Mouse (Mus musculus): Measurements from ENCODE around the gene Stxbp2. TPM values are rescaled to one million over a fixed set of nuclear protein-coding genes. Genes with fewer than 3 reads are reported as not detected.

Gene Stxbp2
- polyA plus RNA-seq, 1 experiment from 2014 or later: 46.9 TPM

DNA sequence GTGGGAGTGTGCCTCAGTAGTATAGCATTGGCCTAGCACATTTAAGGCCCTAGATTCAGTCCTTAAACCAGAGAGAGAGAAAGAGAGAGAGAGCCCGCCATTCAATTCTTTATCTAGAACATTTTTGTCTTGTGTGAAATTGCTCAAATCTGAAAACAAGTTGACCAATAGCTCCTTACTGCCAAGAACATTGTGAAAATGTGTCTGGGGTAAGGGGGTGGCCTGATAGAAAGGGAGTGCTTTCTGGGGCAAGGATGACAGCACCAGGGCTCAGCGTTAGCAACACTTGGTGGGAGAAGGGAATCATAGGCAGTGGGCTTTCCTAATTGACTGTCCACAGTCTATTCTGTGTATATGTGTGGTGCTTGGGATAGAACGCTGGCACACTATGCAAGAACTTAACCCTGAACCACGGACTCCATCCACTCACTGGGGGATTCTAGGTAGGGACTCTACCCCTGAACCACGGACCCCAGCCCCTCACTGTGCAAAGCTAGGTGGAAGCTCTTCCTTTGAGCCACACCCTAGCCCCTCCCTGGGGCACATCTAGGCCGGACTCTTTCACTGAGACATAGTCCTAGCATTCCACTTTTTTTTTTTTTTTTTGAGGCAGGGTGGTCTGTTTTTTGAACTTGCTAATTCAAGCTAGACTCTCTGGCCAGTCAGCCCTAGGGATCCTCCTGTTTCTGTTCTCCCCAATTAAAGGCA, 16.2 kb downstream of the Stxbp2 start:
- no peak overlapping the region for H3K4me3 ChIP-seq (ENCODE audit: low read depth, low read length)
- TF ChIP-seq EP300 (IDR thresholded peaks at IDR 0.05; ENCODE audit: low read depth) (no peak), CTCF (IDR thresholded peaks at IDR 0.05; ENCODE audit: low read depth) (no peak)
- DNase-seq: no peak
- H3K36me3 ChIP-seq (replicated peaks; ENCODE audit: insufficient read depth, low read length): peaks cover 12% of the 10 kb centered on the region
- 0 out of 2 replicates have a peak overlapping the region, but pooled peaks have one; percentile 7 for H3K4me2 ChIP-seq (ENCODE audit: low read depth, low read length)
- no peaks in the 10 kb centered on the region; the same call in 1 of the 2 replicates for H3K4me1 ChIP-seq (ENCODE audit: insufficient read depth)
- ATAC-seq: no peak
- no peaks in the 10 kb centered on the region for H3K27me3 ChIP-seq (ENCODE audit: insufficient read depth, low read length)
- no peak overlapping the region for H3K9ac ChIP-seq (replicated peaks)
- no peaks in the 10 kb centered on the region for H3K9me3 ChIP-seq (ENCODE audit: low read length)
- H3K27ac ChIP-seq (ENCODE audit: low read depth): peak overlapping the region; percentile 57
- WGBS (ENCODE audit: insufficient replicate concordance): 67% methylated on average over 6 of the region's 6 CpGs

DNA sequence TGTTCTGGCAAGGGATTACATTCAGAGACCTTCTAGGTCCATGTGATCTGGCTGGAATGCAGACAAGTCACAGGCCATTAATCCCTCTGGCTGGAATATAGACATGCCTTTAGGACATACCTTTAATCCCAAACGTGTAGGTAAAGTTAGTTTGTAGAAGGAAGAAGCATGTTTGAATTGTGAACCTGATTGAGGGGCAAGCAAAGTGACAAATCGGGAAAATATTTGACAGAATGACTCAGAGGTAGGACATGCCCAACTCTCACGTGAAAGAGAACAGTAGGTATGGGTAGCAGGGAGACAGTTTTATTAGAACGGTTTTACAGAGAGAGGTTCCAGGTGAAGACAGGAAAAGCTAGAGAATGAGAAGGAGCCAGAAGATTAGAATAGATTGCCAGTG, 16.8 kb downstream of the Stxbp2 start:
- Histone ChIP-seq H3K4me3 (ENCODE audit: low read depth, low read length) (no peak overlapping the region), H3K4me2 (ENCODE audit: low read depth, low read length) (no peak overlapping the region), H3K9me3 (ENCODE audit: low read length) (no peaks in the 10 kb centered on the region), H3K4me1 (ENCODE audit: insufficient read depth) (no peaks in the 10 kb centered on the region; the same call in 1 of the 2 replicates), H3K36me3 (replicated peaks; ENCODE audit: insufficient read depth, low read length) (peaks cover 9% of the 10 kb centered on the region), H3K27me3 (ENCODE audit: insufficient read depth, low read length) (no peaks in the 10 kb centered on the region), H3K27ac (ENCODE audit: low read depth) (peak overlapping the region; percentile 41; the same call in 1 of the 2 replicates), H3K9ac (replicated peaks) (no peak overlapping the region)
- ATAC-seq (no peak), DNase-seq (no peak)
- TF ChIP-seq EP300 (IDR thresholded peaks at IDR 0.05; ENCODE audit: low read depth) (no peak), CTCF (IDR thresholded peaks at IDR 0.05; ENCODE audit: low read depth) (no peak)
- 67% methylated on average over 4 of the region's 4 CpGs for WGBS (ENCODE audit: insufficient replicate concordance)

DNA sequence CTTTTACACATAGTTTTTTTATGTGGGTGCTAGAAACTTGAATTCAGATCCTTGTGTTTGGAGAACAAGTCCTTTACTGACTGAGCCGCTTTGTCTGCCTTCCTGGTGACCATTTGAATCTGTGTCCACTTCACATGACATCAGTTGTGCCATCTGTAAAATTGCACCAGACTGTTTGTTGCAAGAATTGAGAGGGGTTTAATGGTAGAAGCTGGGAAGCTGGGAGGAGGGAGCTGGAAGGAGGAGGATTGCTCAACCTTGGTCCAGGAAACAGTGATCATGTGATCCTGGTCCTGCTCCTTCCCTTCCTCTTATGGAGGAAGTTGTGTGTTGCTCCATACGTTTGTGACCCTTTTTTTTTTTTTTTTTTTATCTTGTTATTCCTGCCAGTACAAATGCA, 17.5 kb downstream of the Stxbp2 start:
- 36% methylated on average over 2 of the region's 2 CpGs for WGBS (ENCODE audit: insufficient replicate concordance)
- ATAC-seq: peak; percentile 17; the same call in 1 of the 2 replicates
- TF ChIP-seq CTCF (IDR thresholded peaks at IDR 0.05; ENCODE audit: low read depth) (no peak), EP300 (IDR thresholded peaks at IDR 0.05; ENCODE audit: low read depth) (peak; percentile 62)

DNA sequence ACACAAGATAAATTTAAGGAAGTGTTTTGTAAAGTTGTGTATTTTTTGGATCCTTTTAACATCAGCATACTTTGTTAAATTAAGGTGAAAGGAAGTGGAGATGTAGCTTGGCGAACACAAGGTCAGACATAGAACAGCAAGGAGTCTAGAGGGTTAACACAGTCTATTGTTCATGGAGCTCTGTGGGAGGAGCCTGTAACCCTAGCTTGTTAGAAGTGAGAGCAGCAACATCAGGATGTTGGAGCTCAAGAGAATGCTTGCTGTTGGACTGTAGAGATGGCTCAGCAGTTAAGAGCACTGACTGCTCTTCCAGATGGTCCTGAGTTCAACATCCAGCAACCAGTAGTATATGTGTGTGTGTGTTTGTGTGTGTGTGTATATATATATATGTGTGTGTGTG, 18.2 kb downstream of the Stxbp2 start:
- DNase-seq (no peak), ATAC-seq (peak; percentile 24)
- no peak overlapping the region for H3K9ac ChIP-seq (replicated peaks)
- WGBS (ENCODE audit: insufficient replicate concordance): 38% methylated on average over 1 of the region's 1 CpGs
- no peak for TF ChIP-seq CTCF (IDR thresholded peaks at IDR 0.05; ENCODE audit: low read depth)
- H3K4me2 ChIP-seq (ENCODE audit: low read depth, low read length): peak overlapping the region; percentile 28
- H3K4me3 ChIP-seq (ENCODE audit: low read depth, low read length): no peak overlapping the region
- no peaks in the 10 kb centered on the region; the same call in 1 of the 2 replicates for H3K4me1 ChIP-seq (ENCODE audit: insufficient read depth)
- no peaks in the 10 kb centered on the region for H3K9me3 ChIP-seq (ENCODE audit: low read length)
- H3K36me3 ChIP-seq (replicated peaks; ENCODE audit: insufficient read depth, low read length): no peaks in the 10 kb centered on the region
- H3K27me3 ChIP-seq (ENCODE audit: insufficient read depth, low read length): no peaks in the 10 kb centered on the region
- 0 out of 2 replicates have a peak overlapping the region, but pooled peaks have one; percentile 68 for H3K27ac ChIP-seq (ENCODE audit: low read depth)

More for the DNA sequence above, 17.5 kb downstream of the Stxbp2 start:
- no peak overlapping the region for H3K4me3 ChIP-seq (ENCODE audit: low read depth, low read length)
- H3K9me3 ChIP-seq (ENCODE audit: low read length): no peaks in the 10 kb centered on the region
- H3K4me2 ChIP-seq (ENCODE audit: low read depth, low read length): no peak overlapping the region; the same call in 1 of the 2 replicates
- peaks cover 4% of the 10 kb centered on the region; the same call in 1 of the 2 replicates for H3K36me3 ChIP-seq (replicated peaks; ENCODE audit: insufficient read depth, low read length)
- H3K9ac ChIP-seq (replicated peaks): no peak overlapping the region
- peak overlapping the region; percentile 68; the same call in 1 of the 2 replicates for H3K27ac ChIP-seq (ENCODE audit: low read depth)
- DNase-seq: peak; percentile 23
- no peaks in the 10 kb centered on the region for H3K27me3 ChIP-seq (ENCODE audit: insufficient read depth, low read length)
- H3K4me1 ChIP-seq (ENCODE audit: insufficient read depth): no peaks in the 10 kb centered on the region; the same call in 1 of the 2 replicates

DNA sequence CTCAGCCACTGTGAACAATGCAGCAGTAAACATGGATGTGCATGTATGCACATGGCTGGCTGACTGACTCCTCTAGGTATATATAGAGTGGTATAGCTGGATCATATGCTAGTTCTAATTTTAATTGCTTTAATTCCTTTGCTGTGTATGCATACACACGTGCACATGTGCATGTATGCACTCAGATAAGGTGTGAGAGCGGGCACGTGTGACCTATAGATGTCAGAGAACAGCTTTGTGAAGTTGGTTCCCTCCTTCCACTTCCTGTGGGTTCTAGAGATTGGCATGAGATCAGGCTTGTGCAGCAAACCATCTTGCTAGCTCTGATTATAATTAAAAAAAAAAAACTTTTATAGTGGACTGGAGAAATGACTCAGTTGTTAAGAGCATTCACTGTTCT, 22.1 kb downstream of the Stxbp2 start:
- 31% methylated on average over 3 of the region's 3 CpGs for WGBS (ENCODE audit: insufficient replicate concordance)
- Histone ChIP-seq H3K9me3 (ENCODE audit: low read length) (no peaks in the 10 kb centered on the region), H3K36me3 (replicated peaks; ENCODE audit: insufficient read depth, low read length) (no peaks in the 10 kb centered on the region), H3K27me3 (ENCODE audit: insufficient read depth, low read length) (no peaks in the 10 kb centered on the region), H3K4me3 (ENCODE audit: low read depth, low read length) (no peak overlapping the region), H3K27ac (ENCODE audit: low read depth) (no peak overlapping the region), H3K4me1 (ENCODE audit: insufficient read depth) (no peaks in the 10 kb centered on the region), H3K9ac (replicated peaks) (no peak overlapping the region), H3K4me2 (ENCODE audit: low read depth, low read length) (no peak overlapping the region)
- DNase-seq (no peak), ATAC-seq (no peak)
- TF ChIP-seq EP300 (IDR thresholded peaks at IDR 0.05; ENCODE audit: low read depth) (no peak), CTCF (IDR thresholded peaks at IDR 0.05; ENCODE audit: low read depth) (no peak)

DNA sequence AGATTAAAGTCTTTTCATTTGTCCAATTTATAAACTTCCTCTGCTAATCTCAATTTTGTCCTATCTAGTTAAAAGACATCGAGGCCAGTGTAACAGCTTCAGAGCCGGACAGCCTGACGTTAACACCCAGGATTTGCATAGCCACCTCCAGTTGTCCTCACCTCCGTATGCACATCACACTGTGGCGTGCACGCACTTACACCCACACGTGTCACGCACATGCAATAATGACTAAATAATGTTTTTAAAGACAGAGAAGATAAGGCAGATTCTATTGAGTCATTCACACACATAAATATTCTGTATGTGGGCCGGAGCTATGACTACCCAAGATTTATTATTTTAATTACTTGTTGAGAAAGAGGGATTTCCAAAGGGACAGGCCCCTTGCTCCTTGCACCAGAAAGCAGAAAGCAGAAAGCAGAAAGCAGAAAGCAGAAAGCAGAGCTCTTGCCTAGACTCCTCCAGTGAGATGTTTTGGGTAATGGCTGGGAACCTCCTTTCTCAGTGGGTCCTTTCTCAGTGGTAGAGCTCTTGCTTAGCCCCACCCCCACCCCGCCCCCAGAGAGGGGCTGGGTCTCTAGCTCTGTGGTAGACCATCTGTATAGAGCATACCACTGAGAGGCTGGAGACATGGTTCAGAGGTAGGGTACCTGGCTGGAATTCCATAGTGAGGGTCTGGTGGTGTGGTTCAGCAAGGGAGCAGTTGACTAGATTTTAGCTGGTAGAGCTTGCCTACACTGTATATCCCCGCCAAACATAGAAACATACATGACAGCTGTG, 24.2 kb downstream of the Stxbp2 start:
- DNase-seq (no peak), ATAC-seq (no peak)
- Histone ChIP-seq H3K27me3 (ENCODE audit: insufficient read depth, low read length) (no peaks in the 10 kb centered on the region), H3K4me2 (ENCODE audit: low read depth, low read length) (no peak overlapping the region), H3K4me1 (ENCODE audit: insufficient read depth) (no peaks in the 10 kb centered on the region), H3K36me3 (replicated peaks; ENCODE audit: insufficient read depth, low read length) (no peaks in the 10 kb centered on the region), H3K9me3 (ENCODE audit: low read length) (no peaks in the 10 kb centered on the region), H3K9ac (replicated peaks) (no peak overlapping the region), H3K27ac (ENCODE audit: low read depth) (no peak overlapping the region), H3K4me3 (ENCODE audit: low read depth, low read length) (no peak overlapping the region)
- TF ChIP-seq EP300 (IDR thresholded peaks at IDR 0.05; ENCODE audit: low read depth): no peak
- 69% methylated on average over 11 of the region's 11 CpGs for WGBS (ENCODE audit: insufficient replicate concordance)

Measured in liver, postnatal 0 days (tissue).